Mouse (Mus musculus) intestine, embryonic 16.5 days (tissue): ENCODE results near the gene Gm9887. TPM values are rescaled to one million over a fixed set of nuclear protein-coding genes. Genes with fewer than 3 reads are reported as not detected.

Source experiments
- ATAC-seq: fragments of 200-750 bp; cut with Nextera tagmentation; 2 replicates; pipeline ENCODE4 v1.8.0; 2017; ENCODE audit warnings: moderate TSS enrichment, moderate library complexity
- H3K27ac ChIP-seq: fragments of 300-500 bp; sonication (generic); 2 replicates; pipeline ENCODE4 v1.5.1; 2014; ENCODE audit warnings: mild to moderate bottlenecking, low read length
- H3K27me3 ChIP-seq: fragments of 300-500 bp; sonication (generic); replicated peaks from 2 replicates; pipeline ENCODE4 v1.6.1; 2014; ENCODE audit warnings: low read length, control low read depth, mixed read lengths; ENCODE audit not compliant: control insufficient read depth, insufficient read depth
- H3K36me3 ChIP-seq: fragments of 300-500 bp; sonication (generic); 2 replicates; pipeline ENCODE4 v1.6.1; 2014; ENCODE audit warnings: low read length, control low read depth; ENCODE audit not compliant: control insufficient read depth, insufficient read depth
- H3K4me1 ChIP-seq: fragments of 300-500 bp; sonication (generic); 2 replicates; pipeline ENCODE4 v1.6.1; 2014; ENCODE audit warnings: low read length, control low read depth, mixed read lengths; ENCODE audit not compliant: control insufficient read depth, insufficient read depth
- H3K4me2 ChIP-seq: fragments of 300-500 bp; sonication (generic); 2 replicates; pipeline ENCODE4 v1.6.1; 2014; ENCODE audit warnings: low read depth, low read length, control low read depth
- H3K4me3 ChIP-seq: fragments of 300-500 bp; sonication (generic); 2 replicates; pipeline ENCODE4 v1.5.1; 2014; ENCODE audit warnings: mild to moderate bottlenecking, low read length
- H3K9ac ChIP-seq: fragments of 300-500 bp; sonication (generic); 2 replicates; pipeline ENCODE4 v1.6.1; 2014; ENCODE audit warnings: low read depth, low read length
- H3K9me3 ChIP-seq: fragments of 300-500 bp; sonication (generic); 2 replicates; pipeline ENCODE4 v1.6.1; 2016; ENCODE audit warnings: low read length, control low read depth; ENCODE audit not compliant: control insufficient read depth
- WGBS: fragments of 180-500 bp; shearing (Covaris S2); extraction: QIAGEN DNeasy Blood & Tissue Kit; methylation state at CpG from one replicate; pipeline ENCODE4 v1.1.7; 2014; 5-methylcytosine and 5-hydroxymethylcytosine counted together
- microRNA-seq: library from miRNA; unstranded; fragments of <30 nt; microRNA quantifications from one replicate; pipeline ENCODE4, GENCODE M21; 2016
- polyA plus RNA-seq: library from polyadenylated mRNA; unstranded; fragments of >200 nt; fragmentation: Nextera tagmentation; extraction: Ambion mirVana; gene quantifications from 2 replicates; pipeline ENCODE4 v1.2.1, GENCODE M21; 2015

Gene Gm9887
- polyA plus RNA-seq, 1 experiment from 2014 or later = 1.0 TPM

- ATAC-seq = no peak
- no peaks in the 10 kb centered on the region for H3K27me3 ChIP-seq
- H3K4me3 ChIP-seq = no peak overlapping the region
- H3K4me2 ChIP-seq = no peak overlapping the region
- H3K4me1 ChIP-seq = no peaks in the 10 kb centered on the region
- peaks cover 5% of the 10 kb centered on the region; the same call in 1 of the 2 replicates for H3K36me3 ChIP-seq
- 87% methylated on average over 2 of the region's 2 CpGs for WGBS
- H3K9me3 ChIP-seq = no peaks in the 10 kb centered on the region
- H3K27ac ChIP-seq = no peak overlapping the region
- no peak overlapping the region for H3K9ac ChIP-seq
Observed at GRCm38 (mm10) chr12:69333547-69333946, 38.7 kb downstream of the Gm9887 start.

DNA sequence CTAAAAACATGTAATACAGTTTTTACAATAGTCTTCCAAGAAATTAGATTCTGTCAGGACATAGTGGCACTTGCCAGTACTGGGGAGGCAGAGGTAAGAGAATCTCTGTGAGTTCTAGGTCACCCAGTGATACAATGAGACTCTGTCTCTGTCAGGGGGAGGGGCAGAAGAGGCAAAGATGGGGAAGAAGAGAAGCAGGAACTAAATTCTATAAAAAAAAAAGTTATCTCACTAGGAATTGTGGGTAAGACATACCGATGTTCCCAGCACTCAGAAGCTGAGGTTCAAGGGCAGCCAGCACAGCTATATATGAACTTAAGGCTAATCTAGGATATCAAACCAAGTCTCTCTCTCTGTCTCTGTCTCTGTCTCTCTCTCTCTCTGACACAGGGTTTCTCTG lies 40.1 kb downstream of the Gm9887 start:
- Histone ChIP-seq H3K27me3 (no peaks in the 10 kb centered on the region), H3K9me3 (no peaks in the 10 kb centered on the region), H3K27ac (no peak overlapping the region), H3K36me3 (peaks cover 5% of the 10 kb centered on the region; the same call in 1 of the 2 replicates), H3K4me3 (no peak overlapping the region), H3K4me1 (no peaks in the 10 kb centered on the region), H3K4me2 (no peak overlapping the region), H3K9ac (no peak overlapping the region)
- 75% methylated on average over 1 of the region's 1 CpGs for WGBS
- ATAC-seq = no peak

DNA sequence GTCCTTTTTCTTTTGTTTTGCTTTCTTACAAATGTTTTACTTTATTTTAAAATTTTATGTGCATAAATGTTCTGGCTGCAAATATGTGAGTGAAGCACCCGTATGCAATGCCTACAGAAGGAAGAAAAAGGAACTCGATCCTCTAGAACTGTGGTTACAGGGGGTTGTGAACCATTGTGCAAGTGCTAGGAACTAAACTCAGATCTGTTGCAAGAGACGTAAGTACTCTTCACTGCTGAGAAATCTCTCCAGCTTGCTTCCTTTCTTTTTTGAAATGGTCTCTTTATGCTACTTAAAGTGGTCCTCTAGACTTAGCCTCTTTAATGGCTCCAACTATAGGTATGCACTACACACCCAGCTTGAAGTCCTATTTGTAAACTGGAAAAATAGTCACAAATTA lies 41.1 kb downstream of the Gm9887 start:
- no peaks in the 10 kb centered on the region for H3K9me3 ChIP-seq
- H3K36me3 ChIP-seq = peaks cover 5% of the 10 kb centered on the region; the same call in 1 of the 2 replicates
- 90% methylated on average over 3 of the region's 3 CpGs for WGBS
- no peak overlapping the region for H3K9ac ChIP-seq
- H3K27me3 ChIP-seq = no peaks in the 10 kb centered on the region
- no peak overlapping the region for H3K4me3 ChIP-seq
- no peaks in the 10 kb centered on the region for H3K4me1 ChIP-seq
- H3K4me2 ChIP-seq = no peak overlapping the region
- no peak for ATAC-seq
- no peak overlapping the region for H3K27ac ChIP-seq

Small RNA genes lying within 50 kb of the gene (microRNA-seq; reads per million reads assigned to microRNA genes)
- gene Gm47299 (not detected), gene Gm47305 (not detected)

Other genes starting within 250 kb of the Gm9887 start
- gene Rps29, start 213.3 kb downstream of the Gm9887 start, polyA plus RNA-seq = 1,525 and 1,563 TPM in 2 replicates
- 13.2 and 17.3 TPM in 2 replicates for gene Lrr1, start 203.6 kb downstream of the Gm9887 start, polyA plus RNA-seq
- 602 and 654 TPM in 2 replicates for gene Rpl36al, start 188.4 kb downstream of the Gm9887 start, polyA plus RNA-seq
- gene Mgat2, start 188.3 kb downstream of the Gm9887 start, polyA plus RNA-seq = 35.6 and 39.7 TPM in 2 replicates
- gene Gm49383, start 175.4 kb downstream of the Gm9887 start, polyA plus RNA-seq = 21.0 and 24.2 TPM in 2 replicates
- 6.9 and 7.3 TPM in 2 replicates for gene Dnaaf2, start 174.0 kb downstream of the Gm9887 start, polyA plus RNA-seq
- 19.7 and 23.0 TPM in 2 replicates for gene Gm49384, start 168.2 kb downstream of the Gm9887 start, polyA plus RNA-seq
- gene Pole2, start 144.3 kb downstream of the Gm9887 start, polyA plus RNA-seq = 16.5 and 20.8 TPM in 2 replicates
- 5.2 and 5.4 TPM in 2 replicates for gene Klhdc1, start 131.3 kb downstream of the Gm9887 start, polyA plus RNA-seq
- 87.8 and 91.7 TPM in 2 replicates for gene Klhdc2, start 75.8 kb downstream of the Gm9887 start, polyA plus RNA-seq
- gene Nemf, start 15.3 kb downstream of the Gm9887 start, polyA plus RNA-seq = 56.3 and 66.2 TPM in 2 replicates
- gene Arf6, start 308 bp downstream of the Gm9887 start, polyA plus RNA-seq = 18.0 and 34.2 TPM in 2 replicates
- gene Vcpkmt, start 210.6 kb upstream of the Gm9887 start, polyA plus RNA-seq = 23.7 and 24.2 TPM in 2 replicates